Mouse (Mus musculus) embryonic facial prominence, embryonic 15.5 days (tissue): ENCODE results near the gene Tpm3. TPM values are rescaled to one million over a fixed set of nuclear protein-coding genes. Genes with fewer than 3 reads are reported as not detected.

ENCODE experiments used
- ATAC-seq: fragments of 200-750 bp; cut with Nextera tagmentation; 2 replicates; pipeline ENCODE4 v1.8.0; 2017; ENCODE audit warnings: low read depth, moderate TSS enrichment; ENCODE audit not compliant: insufficient number of reproducible peaks, low FRiP score, low TSS enrichment
- H3K27ac ChIP-seq: fragments of 300-500 bp; sonication (generic); replicated peaks from 2 replicates; pipeline ENCODE4 v1.5.1; 2015; ENCODE audit warnings: mild to moderate bottlenecking, inconsistent platforms
- H3K27me3 ChIP-seq: fragments of 300-500 bp; sonication (generic); 2 replicates; pipeline ENCODE4 v1.6.1; 2015; ENCODE audit warnings: inconsistent platforms
- H3K36me3 ChIP-seq: fragments of 300-500 bp; sonication (generic); 2 replicates; pipeline ENCODE4 v1.6.1; 2015; ENCODE audit warnings: mild to moderate bottlenecking, inconsistent platforms
- H3K4me1 ChIP-seq: fragments of 300-500 bp; sonication (generic); 2 replicates; pipeline ENCODE4 v1.6.1; 2015; ENCODE audit warnings: inconsistent platforms
- H3K4me2 ChIP-seq: fragments of 300-500 bp; sonication (generic); replicated peaks from 2 replicates; pipeline ENCODE4 v1.6.1; 2015; ENCODE audit warnings: mild to moderate bottlenecking, inconsistent platforms
- H3K4me3 ChIP-seq: fragments of 300-500 bp; sonication (generic); replicated peaks from 2 replicates; pipeline ENCODE4 v1.5.1; 2015; ENCODE audit warnings: mild to moderate bottlenecking, inconsistent platforms
- H3K9ac ChIP-seq: fragments of 300-500 bp; sonication (generic); 2 replicates; pipeline ENCODE4 v1.6.1; 2015; ENCODE audit warnings: inconsistent platforms
- H3K9me3 ChIP-seq: fragments of 300-500 bp; sonication (generic); replicated peaks from 2 replicates; pipeline ENCODE4 v1.6.1; 2016; ENCODE audit warnings: inconsistent platforms
- WGBS: fragments of 180-500 bp; shearing (Covaris S2); methylation state at CpG from one replicate; pipeline ENCODE4 v1.1.7; 2015; 5-methylcytosine and 5-hydroxymethylcytosine counted together
- polyA plus RNA-seq: library from polyadenylated mRNA; unstranded; fragments of >200 nt; fragmentation: Nextera tagmentation; extraction: Ambion mirVana; gene quantifications from 2 replicates; pipeline ENCODE4 v1.2.1, GENCODE M21; 2015

The Tpm3 gene
- polyA plus RNA-seq, result 439 and 441 TPM in 2 replicates

DNA sequence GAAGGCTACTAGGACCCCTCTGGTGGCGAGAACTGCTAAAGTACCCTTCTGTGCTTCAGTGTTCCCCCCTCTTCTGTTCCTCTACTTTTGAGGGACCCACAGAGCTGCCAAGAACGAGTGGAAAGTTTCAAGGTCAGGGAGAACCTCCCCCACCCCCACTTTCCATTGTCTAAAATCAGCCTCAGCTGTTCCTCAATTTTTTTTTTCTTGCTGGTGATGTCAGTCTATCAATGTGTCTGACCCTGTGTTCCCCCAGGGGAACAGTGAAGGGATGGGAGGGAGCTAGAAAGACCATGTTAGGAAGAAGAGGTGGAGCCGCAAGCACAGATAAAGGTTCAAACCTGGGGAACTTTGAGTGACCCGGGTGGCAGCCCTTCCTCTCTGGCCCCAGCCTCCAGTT lies at the start of gene Tpm3:
Tpm3 (plus strand) TSS at position 356 of the 400 bp plus-strand sequence.
- WGBS, result 68% methylated on average over 4 of the region's 4 CpGs
- Histone ChIP-seq H3K27me3 (no peaks in the 10 kb centered on the region), H3K4me2 (no peak within 1 kb of the TSS), H3K4me1 (peaks cover 6% of the 10 kb centered on the region), H3K4me3 (no peak within 1 kb of the TSS), H3K9ac (no peak within 1 kb of the TSS), H3K9me3 (no peaks in the 10 kb centered on the region), H3K27ac (no peak within 1 kb of the TSS), H3K36me3 (no peaks in the 10 kb centered on the region)
- ATAC-seq, result no peak

GRCm38 (mm10) chr3:90034653-90035052 lies 37.8 kb upstream of the Tpm3 start:
- H3K4me1 ChIP-seq, result no peaks in the 10 kb centered on the region
- H3K4me3 ChIP-seq, result no peak overlapping the region
- H3K27ac ChIP-seq, result no peak overlapping the region
- no peak overlapping the region for H3K4me2 ChIP-seq
- no peak overlapping the region for H3K9ac ChIP-seq
- WGBS, result 91% methylated on average over 2 of the region's 2 CpGs
- H3K9me3 ChIP-seq, result no peaks in the 10 kb centered on the region
- H3K27me3 ChIP-seq, result no peaks in the 10 kb centered on the region
- peaks cover 60% of the 10 kb centered on the region for H3K36me3 ChIP-seq
- no peak for ATAC-seq

DNA sequence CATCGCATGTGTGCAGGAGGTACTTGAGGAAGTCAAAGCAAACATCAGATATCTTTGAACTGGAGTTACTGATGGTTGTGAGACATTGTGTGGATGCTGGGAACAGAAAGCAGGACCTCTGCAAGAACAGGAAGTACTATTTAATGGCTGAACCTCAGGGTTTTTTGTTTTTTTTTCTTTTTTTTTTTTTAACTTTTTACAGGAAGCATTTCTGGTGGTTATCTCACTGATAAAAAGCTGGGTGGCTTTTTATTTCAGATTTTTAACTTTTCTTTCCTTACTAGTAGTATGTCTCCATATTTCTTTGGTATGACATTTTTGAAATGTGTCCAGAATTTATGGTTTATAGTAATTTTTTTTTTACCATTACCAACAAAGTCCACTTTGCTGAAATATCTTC lies 36.2 kb upstream of the Tpm3 start:
- Histone ChIP-seq H3K4me2 (no peak overlapping the region), H3K27me3 (no peaks in the 10 kb centered on the region), H3K4me1 (no peaks in the 10 kb centered on the region), H3K36me3 (peaks cover 58% of the 10 kb centered on the region), H3K9me3 (no peaks in the 10 kb centered on the region), H3K27ac (no peak overlapping the region), H3K4me3 (no peak overlapping the region), H3K9ac (no peak overlapping the region)
- WGBS, result 97% methylated on average over 1 of the region's 1 CpGs
- ATAC-seq, result no peak

DNA sequence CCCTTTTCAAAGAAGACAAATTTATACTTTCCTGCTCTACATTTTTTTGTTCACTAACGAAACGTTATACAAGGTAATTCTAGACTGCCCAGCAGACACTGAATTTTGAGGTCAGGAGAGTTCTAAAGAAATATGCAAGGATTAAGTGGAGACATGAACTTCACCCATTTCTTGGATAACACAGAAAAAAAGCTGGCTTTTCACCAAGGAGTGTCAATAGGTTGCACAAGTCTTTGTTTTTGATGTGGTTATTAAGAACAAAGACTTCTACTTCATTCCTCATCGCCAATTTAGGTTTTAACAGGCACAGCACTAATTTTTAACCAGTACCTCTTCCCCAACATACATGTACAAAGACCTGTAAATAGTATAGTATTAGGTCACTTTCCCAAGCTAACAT lies 22.8 kb upstream of the Tpm3 start:
- WGBS, result 43% methylated on average over 3 of the region's 3 CpGs
- no peak overlapping the region for H3K4me3 ChIP-seq

DNA sequence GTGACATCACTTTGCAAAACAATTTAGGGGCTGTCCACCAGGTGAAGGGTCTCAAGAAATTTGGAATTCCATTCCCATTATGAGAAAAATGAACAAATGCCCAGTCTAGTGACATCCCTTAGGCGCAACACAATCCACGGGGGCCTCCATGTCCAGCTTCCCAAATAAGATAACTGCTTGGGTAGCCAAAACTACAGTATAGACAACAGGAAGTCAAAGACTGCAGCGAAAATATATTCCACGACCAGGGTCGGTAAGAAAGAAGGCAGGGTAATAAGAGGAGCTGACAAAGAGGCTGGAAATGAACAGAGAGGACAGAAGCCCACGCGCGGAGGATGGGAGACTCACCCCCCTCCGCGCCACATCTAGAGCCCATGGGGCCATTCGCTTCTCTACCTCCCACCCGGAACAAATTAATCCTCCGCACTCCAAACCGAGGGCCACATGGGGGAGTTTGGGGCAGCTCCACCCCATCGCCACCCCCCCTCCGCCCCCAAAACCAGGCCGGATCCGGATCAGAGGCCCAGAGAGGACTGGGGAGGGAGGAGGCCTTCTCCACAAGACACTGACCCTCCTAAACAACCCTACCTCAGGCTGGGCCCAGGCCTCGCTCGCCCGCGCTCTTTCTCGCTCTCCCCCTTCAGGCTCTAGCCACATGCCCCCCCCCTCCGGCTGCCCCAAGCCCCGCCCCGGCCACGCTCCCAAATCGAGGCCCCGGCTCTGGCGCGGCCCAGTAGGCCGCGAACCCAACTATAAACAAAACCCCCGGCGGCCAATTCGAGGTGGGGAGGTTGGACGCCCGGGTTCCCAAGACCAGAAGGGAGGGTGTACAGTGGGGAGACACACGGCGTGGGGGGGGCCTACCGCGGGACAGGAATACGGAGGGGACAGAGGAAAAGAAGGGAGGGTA lies 20.8 kb upstream of the Tpm3 start, which contains the start of gene 4933434E20Rik:
4933434E20Rik (plus strand) TSS at position 196 of the 910 bp plus-strand sequence.
- peak; percentile 65 for ATAC-seq
- under 1% methylated on average over 43 of the region's 43 CpGs for WGBS

More for the DNA sequence above, 22.8 kb upstream of the Tpm3 start:
- Histone ChIP-seq H3K27me3 (no peaks in the 10 kb centered on the region), H3K27ac (no peak overlapping the region), H3K9ac (no peak overlapping the region), H3K4me1 (peaks cover 18% of the 10 kb centered on the region), H3K4me2 (no peak overlapping the region), H3K9me3 (no peaks in the 10 kb centered on the region), H3K36me3 (peaks cover 23% of the 10 kb centered on the region)
- no peak for ATAC-seq

GRCm38 (mm10) chr3:90052351-90053241 lies 19.9 kb upstream of the Tpm3 start, which contains the start of gene Ubap2l:
Gene Ubap2l, minus strand, starts transcription at chr3:90052628.
- H3K27ac ChIP-seq, result peak within 1 kb of the TSS; percentile 98
- H3K27me3 ChIP-seq, result no peaks in the 10 kb centered on the region
- peak within 1 kb of the TSS; percentile 58 for H3K4me2 ChIP-seq
- under 1% methylated on average over 81 of the region's 81 CpGs for WGBS
- peaks cover 24% of the 10 kb centered on the region for H3K4me1 ChIP-seq
- no peaks in the 10 kb centered on the region for H3K9me3 ChIP-seq
- H3K4me3 ChIP-seq, result peak within 1 kb of the TSS; percentile 87
- peak; percentile 95 for ATAC-seq
- H3K36me3 ChIP-seq, result peaks cover 28% of the 10 kb centered on the region
- peak within 1 kb of the TSS; percentile 93 for H3K9ac ChIP-seq

More for the DNA sequence above, 20.8 kb upstream of the Tpm3 start, which contains the start of gene 4933434E20Rik:
- Histone ChIP-seq H3K4me3 (peak within 1 kb of the TSS; percentile 87), H3K9me3 (no peaks in the 10 kb centered on the region), H3K4me2 (peak within 1 kb of the TSS; percentile 57), H3K9ac (peak within 1 kb of the TSS; percentile 93), H3K27me3 (no peaks in the 10 kb centered on the region), H3K27ac (peak within 1 kb of the TSS; percentile 98), H3K36me3 (peaks cover 27% of the 10 kb centered on the region), H3K4me1 (peaks cover 24% of the 10 kb centered on the region)

GRCm38 (mm10) chr3:90061549-90061948 lies 10.9 kb upstream of the Tpm3 start:
- ATAC-seq, result no peak
- 90% methylated on average over 6 of the region's 6 CpGs for WGBS
- H3K9me3 ChIP-seq, result no peaks in the 10 kb centered on the region

GRCm38 (mm10) chr3:90062539-90062938 lies 9.9 kb upstream of the Tpm3 start:
- no peak for ATAC-seq

More at GRCm38 (mm10) chr3:90061549-90061948, 10.9 kb upstream of the Tpm3 start:
- H3K9ac ChIP-seq, result no peak overlapping the region
- H3K27me3 ChIP-seq, result no peaks in the 10 kb centered on the region
- no peak overlapping the region for H3K4me3 ChIP-seq
- H3K4me2 ChIP-seq, result no peak overlapping the region
- H3K4me1 ChIP-seq, result no peaks in the 10 kb centered on the region
- no peak overlapping the region for H3K27ac ChIP-seq
- H3K36me3 ChIP-seq, result peaks cover 46% of the 10 kb centered on the region

GRCm38 (mm10) chr3:90064383-90064782 lies 8.1 kb upstream of the Tpm3 start:
- Histone ChIP-seq H3K36me3 (peaks cover 32% of the 10 kb centered on the region), H3K4me1 (no peaks in the 10 kb centered on the region), H3K27me3 (no peaks in the 10 kb centered on the region), H3K4me3 (no peak overlapping the region), H3K27ac (no peak overlapping the region), H3K4me2 (no peak overlapping the region), H3K9ac (no peak overlapping the region), H3K9me3 (no peaks in the 10 kb centered on the region)
- WGBS, result 63% methylated on average over 3 of the region's 3 CpGs
- ATAC-seq, result no peak

More at GRCm38 (mm10) chr3:90062539-90062938, 9.9 kb upstream of the Tpm3 start:
- no peaks in the 10 kb centered on the region for H3K27me3 ChIP-seq
- no peak overlapping the region for H3K4me3 ChIP-seq
- no peak overlapping the region for H3K4me2 ChIP-seq
- no peaks in the 10 kb centered on the region for H3K4me1 ChIP-seq
- H3K27ac ChIP-seq, result no peak overlapping the region
- peaks cover 38% of the 10 kb centered on the region for H3K36me3 ChIP-seq
- H3K9me3 ChIP-seq, result no peaks in the 10 kb centered on the region
- H3K9ac ChIP-seq, result no peak overlapping the region
- 69% methylated on average over 2 of the region's 2 CpGs for WGBS

DNA sequence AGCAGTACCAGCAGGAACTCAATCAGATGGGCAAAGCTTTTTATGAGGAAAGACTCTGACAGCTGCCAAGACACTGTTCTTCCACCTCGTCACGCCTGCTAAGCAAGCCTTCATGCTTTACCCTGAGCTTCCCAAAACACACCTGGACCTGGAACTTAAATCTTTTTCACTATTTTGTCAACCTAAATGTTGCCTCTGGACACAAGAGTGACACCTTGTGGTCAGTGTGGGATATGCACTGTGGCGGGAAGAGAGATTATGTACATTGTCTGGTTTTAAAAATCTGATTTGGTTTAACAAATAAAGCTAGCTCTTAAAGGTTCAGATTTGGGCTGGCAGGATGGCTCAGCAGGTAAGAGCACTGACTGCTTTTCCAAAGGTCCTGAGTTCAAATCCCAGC lies 6.9 kb upstream of the Tpm3 start:
- H3K4me3 ChIP-seq, result no peak overlapping the region
- H3K4me2 ChIP-seq, result no peak overlapping the region
- no peaks in the 10 kb centered on the region for H3K9me3 ChIP-seq
- no peaks in the 10 kb centered on the region for H3K4me1 ChIP-seq
- no peak overlapping the region for H3K27ac ChIP-seq
- H3K9ac ChIP-seq, result no peak overlapping the region
- ATAC-seq, result no peak
- H3K36me3 ChIP-seq, result peaks cover 27% of the 10 kb centered on the region
- no peaks in the 10 kb centered on the region for H3K27me3 ChIP-seq
- WGBS, result 45% methylated on average over 3 of the region's 3 CpGs

DNA sequence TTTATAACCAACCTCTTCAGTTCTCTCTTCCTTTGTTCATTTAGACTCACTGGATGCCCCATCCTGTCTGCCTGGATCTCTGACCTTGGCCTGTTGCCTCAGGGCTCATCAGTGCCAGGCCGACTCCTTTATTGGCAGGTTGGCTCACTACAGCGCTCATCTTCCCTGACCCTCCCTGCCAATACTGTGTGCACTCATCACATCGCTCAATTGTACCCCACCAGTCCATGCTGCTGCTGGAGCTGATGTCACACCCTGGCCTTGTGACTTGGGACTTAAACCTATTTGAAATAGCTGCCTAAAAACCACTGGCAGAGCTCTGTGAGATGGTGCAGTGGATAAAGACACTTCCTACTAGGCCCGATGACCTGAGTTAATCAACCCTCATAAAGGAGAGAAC lies 4.6 kb upstream of the Tpm3 start:
- Histone ChIP-seq H3K4me1 (no peaks in the 10 kb centered on the region), H3K36me3 (peaks cover 13% of the 10 kb centered on the region; the same call in 1 of the 2 replicates), H3K27ac (no peak overlapping the region), H3K9ac (no peak overlapping the region), H3K4me3 (no peak overlapping the region), H3K9me3 (no peaks in the 10 kb centered on the region), H3K27me3 (no peaks in the 10 kb centered on the region), H3K4me2 (no peak overlapping the region)
- WGBS, result 90% methylated on average over 4 of the region's 4 CpGs
- no peak for ATAC-seq
